Mouse (Mus musculus) liver, embryonic 11.5 days (tissue): Measurements from ENCODE around the gene Parp3. TPM values are rescaled to one million over a fixed set of nuclear protein-coding genes. Genes with fewer than 3 reads are reported as not detected.
A peak's percentile ranks its signal among the peaks of the same experiment; 100 is the strongest.

Source experiments
- ATAC-seq: fragments of 200-750 bp; cut with Nextera tagmentation; replicated peaks from 2 replicates; pipeline ENCODE4 v1.8.0; 2017; ENCODE audit warnings: moderate number of reproducible peaks, mild to moderate bottlenecking, moderate TSS enrichment, moderate library complexity; ENCODE audit not compliant: low FRiP score
- DNase-seq: peaks from one replicate; pipeline ENCODE4 v3.0.0-alpha.2; 2017; ENCODE audit warnings: low spot score
- H3K27ac ChIP-seq: fragments of 300-500 bp; sonication (generic); 2 replicates; pipeline ENCODE4 v1.5.1; 2014; ENCODE audit warnings: mild to moderate bottlenecking, low read depth, low read length, control low read depth
- H3K27me3 ChIP-seq: fragments of 300-500 bp; sonication (generic); replicated peaks from 2 replicates; pipeline ENCODE4 v1.6.1; 2014; ENCODE audit warnings: low read length, mixed read lengths; ENCODE audit not compliant: control insufficient read depth, insufficient read depth
- H3K36me3 ChIP-seq: fragments of 300-500 bp; sonication (generic); 2 replicates; pipeline ENCODE4 v1.6.1; 2014; ENCODE audit warnings: mild to moderate bottlenecking, low read length, moderate library complexity, mixed read lengths; ENCODE audit not compliant: control insufficient read depth, insufficient read depth
- H3K4me1 ChIP-seq: fragments of 300-500 bp; sonication (generic); replicated peaks from 2 replicates; pipeline ENCODE4 v1.6.1; 2014; ENCODE audit warnings: low read length, mixed read lengths; ENCODE audit not compliant: control insufficient read depth, insufficient read depth
- H3K4me2 ChIP-seq: fragments of 300-500 bp; sonication (generic); 2 replicates; pipeline ENCODE4 v1.6.1; 2014; ENCODE audit warnings: mild to moderate bottlenecking, control low read depth, moderate library complexity
- H3K4me3 ChIP-seq: fragments of 300-500 bp; sonication (generic); 2 replicates; pipeline ENCODE4 v1.5.1; 2014; ENCODE audit warnings: low read depth, low read length, control low read depth
- H3K9ac ChIP-seq: fragments of 300-500 bp; sonication (generic); 2 replicates; pipeline ENCODE4 v1.6.1; 2014; ENCODE audit warnings: low read depth, low read length, control low read depth
- H3K9me3 ChIP-seq: fragments of 300-500 bp; sonication (generic); 2 replicates; pipeline ENCODE4 v1.6.1; 2016; ENCODE audit warnings: low read length, inconsistent platforms, mixed read lengths; ENCODE audit not compliant: control insufficient read depth
- WGBS: fragments of 180-500 bp; shearing (Covaris S2); extraction: QIAGEN DNeasy Blood & Tissue Kit; methylation state at CpG from one replicate; pipeline ENCODE4 v1.1.7; 2014; 5-methylcytosine and 5-hydroxymethylcytosine counted together
- polyA plus RNA-seq: library from polyadenylated mRNA; unstranded; fragments of >200 nt; fragmentation: Nextera tagmentation; extraction: Ambion mirVana; gene quantifications from 2 replicates; pipeline ENCODE4 v1.2.1, GENCODE M21; 2014

The Parp3 gene
- polyA plus RNA-seq, 1 experiment from 2014 or later = 1.6 TPM

GRCm38 (mm10) chr9:106457163-106457559 is 19.6 kb downstream of the Parp3 start:
- ATAC-seq = no peak
- H3K27ac ChIP-seq = 0 out of 2 replicates have a peak overlapping the region, but pooled peaks have one; percentile 8
- no peak overlapping the region for H3K9ac ChIP-seq
- 72% methylated on average over 9 of the region's 9 CpGs for WGBS
- peaks cover 38% of the 10 kb centered on the region for H3K4me1 ChIP-seq
- H3K9me3 ChIP-seq = no peaks in the 10 kb centered on the region
- H3K27me3 ChIP-seq = no peaks in the 10 kb centered on the region
- H3K36me3 ChIP-seq = peaks cover 12% of the 10 kb centered on the region
- H3K4me2 ChIP-seq = peak overlapping the region; percentile 91
- H3K4me3 ChIP-seq = no peak overlapping the region
- DNase-seq = no peak

- H3K9ac ChIP-seq = no peak overlapping the region
- DNase-seq (no peak), ATAC-seq (no peak)
- peak overlapping the region; percentile 91 for H3K4me2 ChIP-seq
- peak overlapping the region; percentile 19; the same call in 1 of the 2 replicates for H3K27ac ChIP-seq
- H3K4me1 ChIP-seq = peaks cover 38% of the 10 kb centered on the region
- peak overlapping the region; percentile 75 for H3K4me3 ChIP-seq
- 56% methylated on average over 14 of the region's 15 CpGs for WGBS
- H3K9me3 ChIP-seq = no peaks in the 10 kb centered on the region
- no peaks in the 10 kb centered on the region for H3K27me3 ChIP-seq
- peaks cover 7% of the 10 kb centered on the region for H3K36me3 ChIP-seq
Observed at GRCm38 (mm10) chr9:106456325-106457162, 20.2 kb downstream of the Parp3 start.

- peak overlapping the region; percentile 73 for H3K9ac ChIP-seq
- no peaks in the 10 kb centered on the region for H3K27me3 ChIP-seq
- no peaks in the 10 kb centered on the region for H3K9me3 ChIP-seq
- H3K4me2 ChIP-seq = peak overlapping the region; percentile 91
- peak overlapping the region; percentile 75 for H3K4me3 ChIP-seq
- H3K4me1 ChIP-seq = peaks cover 49% of the 10 kb centered on the region
- WGBS = 12% methylated on average over 17 of the region's 17 CpGs
- DNase-seq (no peak), ATAC-seq (peak; percentile 10; the same call in 1 of the 2 replicates)
- peaks cover 2% of the 10 kb centered on the region; the same call in 1 of the 2 replicates for H3K36me3 ChIP-seq
- peak overlapping the region; percentile 52 for H3K27ac ChIP-seq
Observed at GRCm38 (mm10) chr9:106454888-106455681, 21.7 kb downstream of the Parp3 start.

GRCm38 (mm10) chr9:106454071-106454761 is 22.5 kb downstream of the Parp3 start:
- Histone ChIP-seq H3K4me2 (peak overlapping the region; percentile 91), H3K27ac (peak overlapping the region; percentile 52), H3K9me3 (no peaks in the 10 kb centered on the region), H3K4me1 (peaks cover 53% of the 10 kb centered on the region), H3K9ac (peak overlapping the region; percentile 73), H3K27me3 (no peaks in the 10 kb centered on the region), H3K4me3 (peak overlapping the region; percentile 75), H3K36me3 (no peaks in the 10 kb centered on the region)
- 6% methylated on average over 15 of the region's 20 CpGs for WGBS
- DNase-seq (no peak), ATAC-seq (peak; percentile 11)

GRCm38 (mm10) chr9:106453271-106454070 is 23.3 kb downstream of the Parp3 start, which contains the start of gene Pcbp4:
Gene Pcbp4, plus strand, starts transcription at chr9:106453291.
- Histone ChIP-seq H3K9me3 (no peaks in the 10 kb centered on the region), H3K27me3 (no peaks in the 10 kb centered on the region), H3K36me3 (no peaks in the 10 kb centered on the region), H3K27ac (peak within 1 kb of the TSS; percentile 83), H3K9ac (peak within 1 kb of the TSS; percentile 73), H3K4me3 (peak within 1 kb of the TSS; percentile 75), H3K4me2 (peak within 1 kb of the TSS; percentile 91), H3K4me1 (peaks cover 59% of the 10 kb centered on the region)
- peak; percentile 81 for DNase-seq
- 2% methylated on average over 55 of the region's 74 CpGs for WGBS
- ATAC-seq = peak; percentile 70

GRCm38 (mm10) chr9:106452821-106453220 is 23.9 kb downstream of the Parp3 start:
- peak overlapping the region; percentile 75 for H3K4me3 ChIP-seq
- H3K4me2 ChIP-seq = peak overlapping the region; percentile 91
- no peaks in the 10 kb centered on the region for H3K36me3 ChIP-seq
- 4% methylated on average over 7 of the region's 7 CpGs for WGBS
- H3K9ac ChIP-seq = no peak overlapping the region; the same call in 1 of the 2 replicates
- DNase-seq (peak; percentile 69), ATAC-seq (peak; percentile 16; the same call in 1 of the 2 replicates)
- H3K27me3 ChIP-seq = no peaks in the 10 kb centered on the region
- no peaks in the 10 kb centered on the region for H3K9me3 ChIP-seq
- peak overlapping the region; percentile 83 for H3K27ac ChIP-seq
- peaks cover 63% of the 10 kb centered on the region for H3K4me1 ChIP-seq

- H3K4me3 ChIP-seq = peak overlapping the region; percentile 75; the same call in 1 of the 2 replicates
- no peaks in the 10 kb centered on the region for H3K9me3 ChIP-seq
- no peaks in the 10 kb centered on the region for H3K36me3 ChIP-seq
- WGBS = 33% methylated on average over 6 of the region's 6 CpGs
- peak overlapping the region; percentile 6; the same call in 1 of the 2 replicates for H3K27ac ChIP-seq
- H3K27me3 ChIP-seq = no peaks in the 10 kb centered on the region
- no peak for ATAC-seq
- H3K4me1 ChIP-seq = peaks cover 66% of the 10 kb centered on the region
- DNase-seq = no peak
- peak overlapping the region; percentile 91 for H3K4me2 ChIP-seq
- H3K9ac ChIP-seq = no peak overlapping the region
Observed at GRCm38 (mm10) chr9:106452351-106452750, 24.4 kb downstream of the Parp3 start.
